Mouse (Mus musculus): ENCODE results near the gene Creb3l4. TPM values are rescaled to one million over a fixed set of nuclear protein-coding genes. Genes with fewer than 3 reads are reported as not detected.

The Creb3l4 gene
- polyA plus RNA-seq, 1 experiment from 2014 or later, result 4.2 TPM

GRCm38 (mm10) chr3:90279216-90279615 lies 35.9 kb upstream of the Creb3l4 start:
- Histone ChIP-seq H3K9ac (ENCODE audit: low read length) (no peak overlapping the region), H3K36me3 (ENCODE audit: control insufficient read depth, insufficient read depth, low read length) (peaks cover 39% of the 10 kb centered on the region), H3K4me3 (ENCODE audit: low read depth, low read length) (no peak overlapping the region), H3K27ac (ENCODE audit: low read depth, low read length) (no peak overlapping the region), H3K9me3 (replicated peaks; ENCODE audit: control insufficient read depth, low read length) (no peaks in the 10 kb centered on the region), H3K4me2 (ENCODE audit: low read length) (no peak overlapping the region), H3K4me1 (ENCODE audit: control insufficient read depth, insufficient read depth, low read length) (no peaks in the 10 kb centered on the region), H3K27me3 (replicated peaks; ENCODE audit: control insufficient read depth, insufficient read depth, low read length) (no peaks in the 10 kb centered on the region)
- DNase-seq (ENCODE audit: low spot score) (no peak), ATAC-seq (no peak)
- 95% methylated on average over 9 of the region's 9 CpGs for WGBS

GRCm38 (mm10) chr3:90278211-90278610 lies 34.9 kb upstream of the Creb3l4 start:
- ATAC-seq, result no peak
- Histone ChIP-seq H3K4me2 (ENCODE audit: low read length) (no peak overlapping the region), H3K9me3 (replicated peaks; ENCODE audit: control insufficient read depth, low read length) (no peaks in the 10 kb centered on the region), H3K36me3 (ENCODE audit: control insufficient read depth, insufficient read depth, low read length) (peaks cover 45% of the 10 kb centered on the region), H3K27ac (ENCODE audit: low read depth, low read length) (no peak overlapping the region), H3K9ac (ENCODE audit: low read length) (no peak overlapping the region), H3K4me3 (ENCODE audit: low read depth, low read length) (no peak overlapping the region), H3K27me3 (replicated peaks; ENCODE audit: control insufficient read depth, insufficient read depth, low read length) (no peaks in the 10 kb centered on the region), H3K4me1 (ENCODE audit: control insufficient read depth, insufficient read depth, low read length) (no peaks in the 10 kb centered on the region)
- DNase-seq (ENCODE audit: low spot score), result no peak
- WGBS, result 93% methylated on average over 10 of the region's 10 CpGs

GRCm38 (mm10) chr3:90277793-90278192 lies 34.5 kb upstream of the Creb3l4 start:
- ATAC-seq (no peak), DNase-seq (ENCODE audit: low spot score) (no peak)
- H3K4me1 ChIP-seq (ENCODE audit: control insufficient read depth, insufficient read depth, low read length), result no peaks in the 10 kb centered on the region
- H3K9me3 ChIP-seq (replicated peaks; ENCODE audit: control insufficient read depth, low read length), result no peaks in the 10 kb centered on the region
- no peaks in the 10 kb centered on the region for H3K27me3 ChIP-seq (replicated peaks; ENCODE audit: control insufficient read depth, insufficient read depth, low read length)
- WGBS, result 91% methylated on average over 9 of the region's 9 CpGs
- H3K36me3 ChIP-seq (ENCODE audit: control insufficient read depth, insufficient read depth, low read length), result peaks cover 49% of the 10 kb centered on the region
- no peak overlapping the region for H3K4me3 ChIP-seq (ENCODE audit: low read depth, low read length)
- no peak overlapping the region for H3K27ac ChIP-seq (ENCODE audit: low read depth, low read length)
- H3K4me2 ChIP-seq (ENCODE audit: low read length), result no peak overlapping the region
- H3K9ac ChIP-seq (ENCODE audit: low read length), result no peak overlapping the region

- no peak for ATAC-seq
Observed at GRCm38 (mm10) chr3:90276858-90277257, 33.5 kb upstream of the Creb3l4 start.

GRCm38 (mm10) chr3:90275286-90275685 lies 32.0 kb upstream of the Creb3l4 start:
- no peak for DNase-seq (ENCODE audit: low spot score)
- 92% methylated on average over 11 of the region's 11 CpGs for WGBS
- Histone ChIP-seq H3K4me2 (ENCODE audit: low read length) (no peak overlapping the region), H3K9me3 (replicated peaks; ENCODE audit: control insufficient read depth, low read length) (no peaks in the 10 kb centered on the region), H3K36me3 (ENCODE audit: control insufficient read depth, insufficient read depth, low read length) (peaks cover 56% of the 10 kb centered on the region), H3K27ac (ENCODE audit: low read depth, low read length) (no peak overlapping the region), H3K4me3 (ENCODE audit: low read depth, low read length) (no peak overlapping the region), H3K9ac (ENCODE audit: low read length) (no peak overlapping the region), H3K27me3 (replicated peaks; ENCODE audit: control insufficient read depth, insufficient read depth, low read length) (no peaks in the 10 kb centered on the region), H3K4me1 (ENCODE audit: control insufficient read depth, insufficient read depth, low read length) (no peaks in the 10 kb centered on the region)
- no peak for ATAC-seq

More at GRCm38 (mm10) chr3:90276858-90277257, 33.5 kb upstream of the Creb3l4 start:
- H3K4me3 ChIP-seq (ENCODE audit: low read depth, low read length), result no peak overlapping the region
- 49% methylated on average over 15 of the region's 16 CpGs for WGBS
- no peaks in the 10 kb centered on the region for H3K9me3 ChIP-seq (replicated peaks; ENCODE audit: control insufficient read depth, low read length)
- H3K27me3 ChIP-seq (replicated peaks; ENCODE audit: control insufficient read depth, insufficient read depth, low read length), result no peaks in the 10 kb centered on the region
- H3K9ac ChIP-seq (ENCODE audit: low read length), result no peak overlapping the region
- no peak overlapping the region for H3K27ac ChIP-seq (ENCODE audit: low read depth, low read length)
- no peaks in the 10 kb centered on the region for H3K4me1 ChIP-seq (ENCODE audit: control insufficient read depth, insufficient read depth, low read length)
- DNase-seq (ENCODE audit: low spot score), result no peak
- H3K4me2 ChIP-seq (ENCODE audit: low read length), result no peak overlapping the region
- H3K36me3 ChIP-seq (ENCODE audit: control insufficient read depth, insufficient read depth, low read length), result peaks cover 56% of the 10 kb centered on the region

GRCm38 (mm10) chr3:90273855-90274254 lies 30.5 kb upstream of the Creb3l4 start:
- Histone ChIP-seq H3K27ac (ENCODE audit: low read depth, low read length) (no peak overlapping the region), H3K4me2 (ENCODE audit: low read length) (no peak overlapping the region), H3K4me3 (ENCODE audit: low read depth, low read length) (no peak overlapping the region), H3K9ac (ENCODE audit: low read length) (no peak overlapping the region), H3K27me3 (replicated peaks; ENCODE audit: control insufficient read depth, insufficient read depth, low read length) (no peaks in the 10 kb centered on the region), H3K36me3 (ENCODE audit: control insufficient read depth, insufficient read depth, low read length) (peaks cover 47% of the 10 kb centered on the region), H3K9me3 (replicated peaks; ENCODE audit: control insufficient read depth, low read length) (no peaks in the 10 kb centered on the region), H3K4me1 (ENCODE audit: control insufficient read depth, insufficient read depth, low read length) (no peaks in the 10 kb centered on the region)
- ATAC-seq (no peak), DNase-seq (ENCODE audit: low spot score) (no peak)
- WGBS, result 96% methylated on average over 22 of the region's 22 CpGs

GRCm38 (mm10) chr3:90272170-90272569 lies 28.9 kb upstream of the Creb3l4 start:
- Histone ChIP-seq H3K4me2 (ENCODE audit: low read length) (no peak overlapping the region), H3K27ac (ENCODE audit: low read depth, low read length) (no peak overlapping the region), H3K36me3 (ENCODE audit: control insufficient read depth, insufficient read depth, low read length) (peaks cover 36% of the 10 kb centered on the region), H3K9me3 (replicated peaks; ENCODE audit: control insufficient read depth, low read length) (no peaks in the 10 kb centered on the region), H3K27me3 (replicated peaks; ENCODE audit: control insufficient read depth, insufficient read depth, low read length) (no peaks in the 10 kb centered on the region), H3K4me1 (ENCODE audit: control insufficient read depth, insufficient read depth, low read length) (no peaks in the 10 kb centered on the region), H3K9ac (ENCODE audit: low read length) (no peak overlapping the region), H3K4me3 (ENCODE audit: low read depth, low read length) (no peak overlapping the region)
- ATAC-seq (no peak), DNase-seq (ENCODE audit: low spot score) (no peak)
- 79% methylated on average over 9 of the region's 9 CpGs for WGBS

GRCm38 (mm10) chr3:90270784-90271183 lies 27.5 kb upstream of the Creb3l4 start:
- peaks cover 28% of the 10 kb centered on the region for H3K36me3 ChIP-seq (ENCODE audit: control insufficient read depth, insufficient read depth, low read length)
- H3K4me1 ChIP-seq (ENCODE audit: control insufficient read depth, insufficient read depth, low read length), result peaks cover 4% of the 10 kb centered on the region; the same call in 1 of the 2 replicates
- H3K9me3 ChIP-seq (replicated peaks; ENCODE audit: control insufficient read depth, low read length), result no peaks in the 10 kb centered on the region
- no peak overlapping the region for H3K4me2 ChIP-seq (ENCODE audit: low read length)
- 96% methylated on average over 8 of the region's 8 CpGs for WGBS
- ATAC-seq (no peak), DNase-seq (ENCODE audit: low spot score) (no peak)
- no peak overlapping the region for H3K4me3 ChIP-seq (ENCODE audit: low read depth, low read length)
- H3K27me3 ChIP-seq (replicated peaks; ENCODE audit: control insufficient read depth, insufficient read depth, low read length), result no peaks in the 10 kb centered on the region
- no peak overlapping the region for H3K27ac ChIP-seq (ENCODE audit: low read depth, low read length)
- H3K9ac ChIP-seq (ENCODE audit: low read length), result no peak overlapping the region

GRCm38 (mm10) chr3:90268971-90269370 lies 25.7 kb upstream of the Creb3l4 start:
- Histone ChIP-seq H3K9me3 (replicated peaks; ENCODE audit: control insufficient read depth, low read length) (no peaks in the 10 kb centered on the region), H3K9ac (ENCODE audit: low read length) (no peak overlapping the region), H3K4me2 (ENCODE audit: low read length) (no peak overlapping the region), H3K27me3 (replicated peaks; ENCODE audit: control insufficient read depth, insufficient read depth, low read length) (no peaks in the 10 kb centered on the region), H3K36me3 (ENCODE audit: control insufficient read depth, insufficient read depth, low read length) (peaks cover 29% of the 10 kb centered on the region), H3K4me3 (ENCODE audit: low read depth, low read length) (no peak overlapping the region), H3K4me1 (ENCODE audit: control insufficient read depth, insufficient read depth, low read length) (peaks cover 4% of the 10 kb centered on the region; the same call in 1 of the 2 replicates), H3K27ac (ENCODE audit: low read depth, low read length) (no peak overlapping the region)
- ATAC-seq (no peak), DNase-seq (ENCODE audit: low spot score) (no peak)
- 87% methylated on average over 16 of the region's 16 CpGs for WGBS

Data from forebrain, embryonic 14.5 days (tissue).